Mouse (Mus musculus) erythroblast, embryonic 14.5 days (primary cell): Measurements from ENCODE around the gene Gm3453.
"Not testable (repeated sequence)": the region's sequence is repeated elsewhere in the genome, so short reads cannot be mapped to it uniquely, and the experiment has no call there.

Source experiments
- GATA1 ChIP-seq: IDR thresholded peaks from 2 replicates; pipeline ENCODE4 v1.6.1; 2012; ENCODE audit warnings: low read length, inconsistent platforms, mixed read lengths
- TAL1 ChIP-seq: IDR thresholded peaks from 3 replicates; pipeline ENCODE4 v1.6.1; 2012; ENCODE audit warnings: low read length, inconsistent platforms, mixed read lengths

DNA sequence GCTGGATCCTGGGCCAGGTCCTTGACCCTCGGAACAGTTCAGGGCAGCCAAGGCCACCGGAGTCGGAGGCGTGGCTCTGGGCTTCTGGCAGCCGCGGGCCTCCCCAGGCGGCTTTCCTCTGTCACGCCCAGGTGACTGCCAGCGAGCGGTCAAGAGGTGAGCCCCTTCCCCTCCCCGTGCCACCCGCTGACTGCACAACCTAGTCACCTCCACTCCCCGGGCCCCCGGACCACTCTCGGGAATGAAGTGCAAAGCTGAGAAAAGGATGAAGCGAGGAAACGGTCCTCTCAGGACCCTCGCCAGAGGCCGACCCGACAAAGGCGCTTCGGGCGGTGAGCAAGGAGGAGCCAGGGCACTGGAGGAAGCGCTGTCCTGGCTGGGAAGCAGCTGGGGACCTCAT, 17.8 kb downstream of the Gm3453 start:
- not testable (repeated sequence) for TF ChIP-seq TAL1, GATA1
